Mouse (Mus musculus) midbrain, embryonic 16.5 days (tissue): Measurements from ENCODE around the gene Aacs. TPM values are rescaled to one million over a fixed set of nuclear protein-coding genes. Genes with fewer than 3 reads are reported as not detected.

Experiments
- ATAC-seq: fragments of 200-750 bp; cut with Nextera tagmentation; 2 replicates; pipeline ENCODE4 v1.8.0; 2017; ENCODE audit warnings: moderate TSS enrichment
- H3K27ac ChIP-seq: fragments of 300-500 bp; sonication (generic); 2 replicates; pipeline ENCODE4 v1.5.1; 2014; ENCODE audit warnings: mild to moderate bottlenecking, low read length, mixed read lengths
- H3K27me3 ChIP-seq: fragments of 300-500 bp; sonication (generic); 2 replicates; pipeline ENCODE4 v1.6.1; 2014; ENCODE audit warnings: low read depth, low read length, mixed read lengths; ENCODE audit not compliant: control insufficient read depth, insufficient read depth
- H3K36me3 ChIP-seq: fragments of 300-500 bp; sonication (generic); 2 replicates; pipeline ENCODE4 v1.6.1; 2014; ENCODE audit warnings: mild to moderate bottlenecking, low read length, moderate library complexity, mixed read lengths; ENCODE audit not compliant: control insufficient read depth, insufficient read depth
- H3K4me1 ChIP-seq: fragments of 300-500 bp; sonication (generic); 2 replicates; pipeline ENCODE4 v1.6.1; 2014; ENCODE audit warnings: mild to moderate bottlenecking, low read length, mixed read lengths; ENCODE audit not compliant: control insufficient read depth, insufficient read depth
- H3K4me2 ChIP-seq: fragments of 300-500 bp; sonication (generic); 2 replicates; pipeline ENCODE4 v1.6.1; 2014; ENCODE audit warnings: mild to moderate bottlenecking, low read length, mixed read lengths
- H3K4me3 ChIP-seq: fragments of 300-500 bp; sonication (generic); 2 replicates; pipeline ENCODE4 v1.5.1; 2014; ENCODE audit warnings: low read depth, mild to moderate bottlenecking, low read length, moderate library complexity, mixed read lengths
- H3K9ac ChIP-seq: fragments of 300-500 bp; sonication (generic); 2 replicates; pipeline ENCODE4 v1.6.1; 2014; ENCODE audit warnings: low read depth, low read length, mixed read lengths
- H3K9me3 ChIP-seq: fragments of 300-500 bp; sonication (generic); replicated peaks from 2 replicates; pipeline ENCODE4 v1.6.1; 2014; ENCODE audit warnings: mild to moderate bottlenecking, low read length, mixed read lengths; ENCODE audit not compliant: control insufficient read depth, poor library complexity, severe bottlenecking
- WGBS: fragments of 180-500 bp; shearing (Covaris S2); extraction: QIAGEN DNeasy Blood & Tissue Kit; methylation state at CpG from one replicate; pipeline ENCODE4 v1.1.7; 2014; 5-methylcytosine and 5-hydroxymethylcytosine counted together
- polyA plus RNA-seq: library from polyadenylated mRNA; unstranded; fragments of >200 nt; fragmentation: Nextera tagmentation; extraction: Ambion mirVana; gene quantifications from 2 replicates; pipeline ENCODE4 v1.2.1, GENCODE M21; 2015

Gene Aacs
- polyA plus RNA-seq, 1 experiment from 2014 or later, result 125 TPM

DNA sequence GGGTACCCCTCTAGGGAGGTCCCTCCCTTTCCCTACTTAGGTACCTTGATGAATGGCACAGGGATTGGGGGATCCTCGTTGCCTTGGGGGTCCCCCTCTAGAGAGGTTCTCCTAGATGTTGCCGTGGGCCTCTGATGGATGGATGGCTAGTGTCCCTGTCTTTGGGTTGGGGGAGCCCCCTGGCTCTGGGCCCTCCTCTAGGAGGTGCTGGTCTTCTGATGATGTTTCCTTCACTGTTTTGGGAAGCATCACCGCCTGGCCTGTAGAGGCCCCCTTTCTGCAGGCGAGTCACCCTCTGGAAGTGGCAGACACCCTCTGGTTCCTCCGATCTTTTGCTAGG lies 642 bp downstream of the Aacs start:
- peak overlapping the region; percentile 87 for H3K27ac ChIP-seq
- ATAC-seq, result peak; percentile 62
- no peaks in the 10 kb centered on the region for H3K27me3 ChIP-seq
- H3K4me3 ChIP-seq, result peak overlapping the region; percentile 85
- no peaks in the 10 kb centered on the region for H3K9me3 ChIP-seq
- peaks cover 30% of the 10 kb centered on the region for H3K4me1 ChIP-seq
- no peaks in the 10 kb centered on the region for H3K36me3 ChIP-seq
- 7% methylated on average over 5 of the region's 5 CpGs for WGBS
- H3K4me2 ChIP-seq, result peak overlapping the region; percentile 91
- peak overlapping the region; percentile 84 for H3K9ac ChIP-seq

GRCm38 (mm10) chr5:125476799-125477198 lies 1.2 kb downstream of the Aacs start:
- Histone ChIP-seq H3K4me3 (peak overlapping the region; percentile 85), H3K4me2 (peak overlapping the region; percentile 91), H3K9me3 (no peaks in the 10 kb centered on the region), H3K27me3 (no peaks in the 10 kb centered on the region), H3K9ac (peak overlapping the region; percentile 84), H3K4me1 (peaks cover 30% of the 10 kb centered on the region), H3K27ac (peak overlapping the region; percentile 87), H3K36me3 (no peaks in the 10 kb centered on the region)
- no peak for ATAC-seq
- 68% methylated on average over 7 of the region's 7 CpGs for WGBS

GRCm38 (mm10) chr5:125477533-125477932 lies 1.9 kb downstream of the Aacs start:
- ATAC-seq, result no peak
- H3K4me3 ChIP-seq, result peak overlapping the region; percentile 85
- peaks cover 30% of the 10 kb centered on the region for H3K4me1 ChIP-seq
- no peak overlapping the region for H3K27ac ChIP-seq
- peak overlapping the region; percentile 91 for H3K4me2 ChIP-seq
- H3K9me3 ChIP-seq, result no peaks in the 10 kb centered on the region
- H3K36me3 ChIP-seq, result no peaks in the 10 kb centered on the region
- H3K27me3 ChIP-seq, result no peaks in the 10 kb centered on the region
- H3K9ac ChIP-seq, result 0 out of 2 replicates have a peak overlapping the region, but pooled peaks have one; percentile 84
- 70% methylated on average over 7 of the region's 7 CpGs for WGBS

GRCm38 (mm10) chr5:125478037-125478436 lies 2.4 kb downstream of the Aacs start:
- Histone ChIP-seq H3K4me1 (peaks cover 30% of the 10 kb centered on the region), H3K9me3 (no peaks in the 10 kb centered on the region), H3K27me3 (no peaks in the 10 kb centered on the region), H3K9ac (0 out of 2 replicates have a peak overlapping the region, but pooled peaks have one; percentile 31), H3K4me3 (no peak overlapping the region), H3K27ac (no peak overlapping the region), H3K4me2 (peak overlapping the region; percentile 91), H3K36me3 (no peaks in the 10 kb centered on the region)
- 79% methylated on average over 7 of the region's 7 CpGs for WGBS
- ATAC-seq, result no peak

- Histone ChIP-seq H3K9ac (no peak overlapping the region), H3K4me1 (peaks cover 30% of the 10 kb centered on the region), H3K4me3 (no peak overlapping the region), H3K27ac (no peak overlapping the region), H3K36me3 (0 out of 2 replicates have a peak, but pooled peaks cover under 1% of the 10 kb centered on the region), H3K27me3 (no peaks in the 10 kb centered on the region), H3K4me2 (no peak overlapping the region), H3K9me3 (no peaks in the 10 kb centered on the region)
- WGBS, result 98% methylated on average over 3 of the region's 3 CpGs
- ATAC-seq, result no peak
These were observed 3.8 kb downstream of the Aacs start for GRCm38 (mm10) chr5:125479376-125479775.

DNA sequence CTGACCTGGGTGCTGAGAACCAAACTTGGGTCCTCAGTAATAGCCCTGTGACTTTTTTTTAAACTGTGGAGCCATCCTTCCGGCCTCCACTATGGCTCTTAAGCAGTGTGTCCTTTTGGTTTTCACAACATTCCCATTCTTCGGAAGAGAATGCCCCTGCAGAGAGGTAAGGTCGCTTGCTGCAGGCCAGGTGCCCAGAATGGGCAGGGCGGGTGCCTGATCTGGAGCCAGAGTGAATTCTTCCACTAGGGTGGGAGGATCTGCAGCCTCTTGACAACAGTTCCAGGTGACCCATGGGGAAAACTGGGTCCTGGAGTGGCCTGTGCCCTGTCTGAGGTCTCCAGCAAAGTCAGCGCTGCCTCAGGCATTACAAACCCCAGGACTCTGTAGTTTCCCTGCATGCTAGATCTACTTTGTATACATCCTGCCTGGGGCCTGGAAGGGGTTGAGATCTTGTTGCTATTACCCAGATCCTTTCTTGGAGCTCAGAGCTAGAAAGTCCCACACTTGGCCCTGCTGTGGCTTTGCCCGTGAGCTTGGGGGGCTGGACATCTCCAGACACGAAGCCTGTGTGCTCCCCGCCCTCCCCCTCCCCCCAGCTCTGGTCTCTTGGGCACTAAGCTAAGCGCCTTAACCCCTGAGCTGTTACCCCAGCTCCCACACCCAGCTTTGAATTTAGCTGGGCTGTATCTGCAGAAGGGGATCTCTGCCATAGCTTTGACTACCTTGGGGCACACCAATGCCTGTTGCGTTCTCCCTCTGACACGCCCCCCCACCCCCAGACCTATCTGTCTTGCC lies 5.0 kb downstream of the Aacs start:
- no peaks in the 10 kb centered on the region for H3K27me3 ChIP-seq
- peaks cover 30% of the 10 kb centered on the region for H3K4me1 ChIP-seq
- H3K4me2 ChIP-seq, result no peak overlapping the region
- ATAC-seq, result no peak
- H3K36me3 ChIP-seq, result 0 out of 2 replicates have a peak, but pooled peaks cover 3% of the 10 kb centered on the region
- H3K27ac ChIP-seq, result no peak overlapping the region
- no peaks in the 10 kb centered on the region for H3K9me3 ChIP-seq
- no peak overlapping the region for H3K4me3 ChIP-seq
- 81% methylated on average over 11 of the region's 11 CpGs for WGBS
- no peak overlapping the region for H3K9ac ChIP-seq

- H3K4me3 ChIP-seq, result no peak overlapping the region
- peaks cover 18% of the 10 kb centered on the region for H3K4me1 ChIP-seq
- ATAC-seq, result no peak
- H3K9ac ChIP-seq, result no peak overlapping the region
- no peaks in the 10 kb centered on the region for H3K27me3 ChIP-seq
- 0 out of 2 replicates have a peak, but pooled peaks cover 3% of the 10 kb centered on the region for H3K36me3 ChIP-seq
- WGBS, result 90% methylated on average over 7 of the region's 7 CpGs
- no peak overlapping the region for H3K4me2 ChIP-seq
- H3K9me3 ChIP-seq, result no peaks in the 10 kb centered on the region
- H3K27ac ChIP-seq, result no peak overlapping the region
These were observed 6.9 kb downstream of the Aacs start for GRCm38 (mm10) chr5:125482474-125482873.

DNA sequence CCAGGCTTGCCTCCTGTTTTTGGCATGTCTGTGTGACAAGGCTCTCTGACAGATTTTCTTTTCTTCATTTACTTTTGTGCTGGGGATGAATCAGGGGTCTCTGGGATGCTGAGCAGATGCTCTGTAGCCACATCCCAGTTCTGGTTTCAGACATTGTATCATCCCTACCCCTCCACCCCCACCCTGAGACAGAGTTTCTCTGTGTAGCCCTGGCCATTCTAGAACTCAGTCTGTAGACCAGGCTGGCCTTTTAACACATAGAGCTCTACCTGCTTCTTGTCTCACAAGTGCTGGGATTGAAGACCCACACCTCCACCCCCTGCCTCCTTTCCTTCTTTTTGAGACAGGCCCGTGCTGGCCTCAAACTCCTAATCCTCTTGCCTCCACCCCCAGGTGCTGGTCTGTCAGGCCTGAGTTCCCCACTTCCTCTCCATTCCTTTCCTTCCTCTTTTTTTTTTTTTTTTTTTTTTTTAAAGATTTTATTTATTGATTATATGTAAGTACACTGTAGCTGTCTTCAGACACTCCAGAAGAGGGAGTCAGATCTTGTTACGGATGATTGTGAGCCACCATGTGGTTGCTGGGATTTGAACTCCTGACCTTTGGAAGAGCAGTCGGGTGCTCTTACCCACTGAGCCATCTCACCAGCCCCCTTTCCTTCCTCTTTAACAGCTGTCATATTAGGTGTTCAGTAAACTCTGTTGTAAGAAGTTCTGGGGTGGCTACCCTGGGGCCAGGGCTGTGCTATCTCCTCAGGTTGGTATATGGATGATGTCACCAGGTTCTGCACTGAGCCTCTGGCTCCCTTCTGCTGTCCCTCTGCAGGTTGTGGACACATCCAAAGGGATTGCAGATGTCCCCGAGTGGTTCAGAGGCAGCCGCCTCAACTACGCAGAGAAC lies 8.3 kb downstream of the Aacs start:
- Histone ChIP-seq H3K4me3 (no peak overlapping the region), H3K4me2 (no peak overlapping the region), H3K27ac (no peak overlapping the region), H3K27me3 (no peaks in the 10 kb centered on the region), H3K4me1 (peaks cover 7% of the 10 kb centered on the region; the same call in 1 of the 2 replicates), H3K9me3 (no peaks in the 10 kb centered on the region), H3K36me3 (0 out of 2 replicates have a peak, but pooled peaks cover 3% of the 10 kb centered on the region), H3K9ac (no peak overlapping the region)
- ATAC-seq, result no peak
- WGBS, result 86% methylated on average over 5 of the region's 6 CpGs
